Mouse (Mus musculus): ENCODE results near the gene Rhox1.
"Not testable (repeated sequence)": the region's sequence is repeated elsewhere in the genome, so short reads cannot be mapped to it uniquely, and the experiment has no call there.

The Rhox1 gene

GRCm38 (mm10) chrX:37222158-37222557, at the start of gene Rhox1:
TSS of gene Rhox1 (minus strand) at chrX:37222258.
- not testable (repeated sequence) for DNase-seq

DNA sequence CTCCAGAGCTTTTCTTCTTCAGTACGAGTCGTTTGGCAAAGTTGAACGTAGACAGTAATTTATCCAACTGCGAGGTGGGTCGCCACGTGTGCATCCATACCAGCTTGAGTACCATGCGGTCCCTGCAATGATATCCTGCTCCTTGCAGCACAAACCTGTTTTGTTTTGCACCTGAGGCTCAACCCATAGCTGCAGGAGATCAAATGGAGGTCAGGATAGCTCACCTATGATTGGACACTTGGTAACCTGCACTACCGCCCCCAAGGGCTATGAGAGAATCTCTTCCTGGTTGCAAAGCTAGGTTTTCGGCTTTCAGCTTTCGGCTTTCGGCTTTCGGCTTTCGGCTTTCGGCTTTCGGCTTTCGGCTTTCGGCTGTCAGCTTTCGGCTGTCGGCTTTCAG, 43.0 kb upstream of the Rhox1 start, which contains the start of gene Rhox4a:
Gene Rhox4a, plus strand, starts transcription at position 301 of the 400 bp plus-strand sequence.
- DNase-seq: not testable (repeated sequence)

GRCm38 (mm10) chrX:37249619-37250018, 27.6 kb upstream of the Rhox1 start, which contains the start of gene Rhox3a:
TSS of gene Rhox3a (plus strand) at chrX:37249919.
- not testable (repeated sequence) for DNase-seq

- not testable (repeated sequence) for DNase-seq
Measured at GRCm38 (mm10) chrX:37244676-37245075, 22.6 kb upstream of the Rhox1 start, which contains the start of gene Rhox2a. TSS of gene Rhox2a (plus strand) at chrX:37244976.

DNA sequence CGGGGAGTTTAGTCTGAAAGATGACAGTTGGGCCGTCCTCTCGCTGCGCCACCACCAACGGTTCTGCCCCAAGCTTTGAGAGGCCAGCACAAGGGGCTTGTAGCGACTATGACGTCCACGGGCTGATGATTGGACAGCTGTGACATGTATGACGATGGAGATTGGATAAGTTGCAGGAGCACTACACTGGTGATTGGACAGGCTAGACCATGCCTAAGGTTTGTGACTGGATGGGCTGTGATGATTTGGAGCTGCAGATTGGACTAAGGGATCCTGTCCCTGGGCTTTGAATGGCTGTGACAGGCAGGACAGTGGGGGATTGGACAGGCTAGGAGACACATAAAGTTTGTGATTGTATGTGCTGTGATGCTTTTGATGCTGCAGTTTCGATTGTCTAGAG, 11.1 kb downstream of the Rhox1 start, which contains the start of gene Gm9:
Gene Gm9, minus strand, starts transcription at position 101 of the 400 bp plus-strand sequence.
- DNase-seq: no peak

DNA sequence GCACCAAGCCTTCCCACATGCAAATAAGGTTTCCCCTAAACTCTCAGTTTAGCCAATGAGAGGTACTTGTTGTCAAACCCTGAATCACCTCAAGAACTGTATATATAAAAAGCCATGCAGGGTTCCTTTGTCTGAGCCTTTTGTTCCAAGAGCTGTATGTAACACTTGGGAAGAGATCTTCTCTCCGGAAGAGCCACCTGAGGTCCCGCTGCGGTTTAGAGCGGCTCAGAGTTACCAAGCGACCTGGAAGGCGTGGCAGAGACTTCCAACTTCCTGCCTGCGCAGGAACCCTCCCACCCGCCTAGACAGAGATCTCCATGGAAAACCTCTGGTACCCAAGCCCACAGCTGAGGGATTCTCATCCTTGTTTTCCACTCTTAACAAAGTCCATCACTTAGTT, 23.4 kb downstream of the Rhox1 start:
- DNase-seq: no peak

- DNase-seq: no peak
Measured at GRCm38 (mm10) chrX:37191744-37192379, 30.2 kb downstream of the Rhox1 start.

GRCm38 (mm10) chrX:37191105-37191743, 30.8 kb downstream of the Rhox1 start, which contains the start of the genes Ndufa1 and Rnf113a1:
TSS of gene Ndufa1 (minus strand) at chrX:37191163.
TSS of gene Rnf113a1 (plus strand) at chrX:37191245.
- peak; percentile 88 for DNase-seq

GRCm38 (mm10) chrX:37190755-37191104, 31.3 kb downstream of the Rhox1 start:
- DNase-seq: no peak

GRCm38 (mm10) chrX:37184401-37184800, 37.7 kb downstream of the Rhox1 start:
- DNase-seq: not testable (repeated sequence)

- DNase-seq: no peak
Measured at GRCm38 (mm10) chrX:37168742-37169141, 53.3 kb downstream of the Rhox1 start, which contains the start of gene Akap14. TSS of gene Akap14 (minus strand) at chrX:37168842.

- peak; percentile 36 for DNase-seq
Measured at GRCm38 (mm10) chrX:37167085-37167484, 55.0 kb downstream of the Rhox1 start.

All from kidney, adult 18-20 months (tissue).